Mouse (Mus musculus): ENCODE results near the gene Hk2. TPM values are rescaled to one million over a fixed set of nuclear protein-coding genes. Genes with fewer than 3 reads are reported as not detected.
A peak's percentile ranks its signal among the peaks of the same experiment; 100 is the strongest.
"Not testable (repeated sequence)": the region's sequence is repeated elsewhere in the genome, so short reads cannot be mapped to it uniquely, and the experiment has no call there.

Hk2 gene
- total RNA-seq, 2 experiments from 2014 or later, result 5.2 to 10.5 TPM

GRCm38 (mm10) chr6:82703710-82704109 lies 70.5 kb downstream of the Hk2 start:
- no peak for ATAC-seq (replicated peaks; ENCODE audit: low FRiP score, poor library complexity, severe bottlenecking)

DNA sequence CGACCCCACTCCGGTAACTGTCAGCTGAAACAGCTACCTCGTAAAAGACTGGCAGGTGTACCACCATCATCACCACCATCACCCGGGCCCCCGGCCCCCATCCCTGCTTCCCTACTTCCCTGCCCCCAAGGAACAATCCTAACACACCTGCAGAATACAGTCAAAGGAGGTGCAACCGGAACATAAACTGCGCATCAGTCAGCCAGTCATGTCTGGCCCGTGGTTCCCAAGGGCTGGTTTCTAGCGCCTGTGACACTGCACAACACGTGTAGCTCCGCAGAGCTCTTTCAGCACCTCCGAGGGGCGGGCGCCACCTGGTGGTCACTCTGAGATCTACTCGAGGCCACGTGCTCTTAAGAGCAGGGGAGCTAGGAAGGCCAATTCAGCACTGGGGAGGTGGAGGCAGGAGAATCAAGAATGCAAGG lies 71.6 kb downstream of the Hk2 start:
- peak; percentile 70 for ATAC-seq (replicated peaks; ENCODE audit: low FRiP score, poor library complexity, severe bottlenecking)

GRCm38 (mm10) chr6:82701296-82701695 lies 73.0 kb downstream of the Hk2 start:
- no peak for ATAC-seq (replicated peaks; ENCODE audit: low FRiP score, poor library complexity, severe bottlenecking)

DNA sequence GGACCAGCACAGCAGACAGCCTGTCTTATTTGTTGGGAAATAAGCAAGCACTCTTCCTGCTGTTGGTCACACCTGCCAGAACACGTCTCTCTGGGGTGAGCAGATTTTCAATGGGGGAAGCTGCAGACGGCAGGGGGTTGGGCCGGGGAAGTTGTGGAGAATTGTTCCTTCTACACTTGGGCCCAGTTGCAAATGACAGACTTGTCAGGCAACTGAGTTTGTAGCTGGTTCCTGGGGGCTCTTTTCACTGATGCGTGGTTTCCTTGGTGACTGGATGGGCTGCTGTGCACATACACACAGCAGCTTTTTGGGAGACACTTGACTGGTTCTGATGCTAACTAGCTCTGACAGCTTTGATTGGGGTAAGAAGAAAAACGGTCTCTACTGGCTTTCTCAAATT lies 74.4 kb downstream of the Hk2 start:
- no peak for ATAC-seq (replicated peaks; ENCODE audit: low FRiP score, poor library complexity, severe bottlenecking)

- no peak for ATAC-seq (replicated peaks; ENCODE audit: low FRiP score, poor library complexity, severe bottlenecking)
Measured at GRCm38 (mm10) chr6:82696736-82697135, 77.5 kb downstream of the Hk2 start.

DNA sequence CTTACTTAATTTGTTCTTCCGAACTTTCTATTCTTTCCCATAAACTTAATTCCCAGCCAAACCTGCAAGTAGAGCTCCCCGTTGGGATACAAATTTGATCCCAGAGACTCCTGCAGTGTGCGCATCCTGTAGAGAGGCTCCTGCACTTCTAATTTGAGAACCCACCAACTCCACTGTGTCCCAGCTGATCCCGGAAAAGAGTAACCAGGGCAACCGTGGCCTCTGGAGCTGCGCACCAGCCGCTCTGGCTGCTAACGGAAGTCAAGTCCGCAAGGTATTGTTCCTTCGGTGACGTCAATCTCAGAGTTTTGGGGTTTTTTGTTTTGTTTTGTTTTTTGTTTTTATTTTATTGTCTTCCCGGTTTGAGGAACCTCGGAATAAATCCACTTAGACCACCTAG lies 79.6 kb downstream of the Hk2 start:
- ATAC-seq (replicated peaks; ENCODE audit: low FRiP score, poor library complexity, severe bottlenecking), result no peak

- no peak for ATAC-seq (replicated peaks; ENCODE audit: low FRiP score, poor library complexity, severe bottlenecking)
Measured at GRCm38 (mm10) chr6:82689474-82689873, 84.8 kb downstream of the Hk2 start.

DNA sequence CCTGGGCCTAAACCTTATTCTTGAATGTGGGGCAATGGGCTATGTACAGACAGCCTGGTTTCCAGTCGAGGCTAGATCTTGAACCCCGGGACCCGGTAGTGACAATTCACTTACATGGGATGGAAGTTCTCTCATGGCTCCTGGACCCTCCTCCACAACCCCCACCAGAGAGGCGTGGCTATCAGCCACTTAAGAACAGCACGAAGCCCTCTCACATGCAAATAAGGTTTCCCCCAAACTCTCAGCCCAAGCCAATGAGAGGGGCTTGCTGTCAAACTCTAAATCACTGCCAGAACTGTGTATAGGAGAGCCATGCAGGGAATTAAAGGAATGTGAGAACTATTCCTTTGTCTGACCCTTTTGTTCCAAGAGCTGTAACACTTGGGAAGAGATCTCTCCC lies 85.7 kb downstream of the Hk2 start:
- not testable (repeated sequence) for ATAC-seq (replicated peaks; ENCODE audit: low FRiP score, poor library complexity, severe bottlenecking)

- ATAC-seq (replicated peaks; ENCODE audit: low FRiP score, poor library complexity, severe bottlenecking), result no peak
Measured at GRCm38 (mm10) chr6:82684136-82684535, 90.1 kb downstream of the Hk2 start.

DNA sequence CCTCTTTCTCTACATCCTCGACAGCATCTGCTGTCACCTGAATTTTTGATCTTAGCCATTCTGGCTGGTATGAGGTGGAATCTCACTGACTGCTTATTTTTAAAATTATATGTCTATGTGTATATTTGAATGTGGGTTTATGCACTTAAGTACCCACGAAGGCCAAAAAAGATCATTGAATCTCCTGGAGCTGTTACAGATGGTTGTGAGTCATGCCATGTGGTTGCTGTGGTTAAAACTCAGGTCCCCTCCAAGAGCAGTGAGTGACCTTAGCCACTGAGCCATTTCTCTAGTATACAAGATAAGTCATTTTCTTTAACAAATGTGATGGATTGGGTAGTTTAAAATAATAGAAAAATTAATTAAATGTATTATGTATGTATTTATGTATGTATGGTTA lies 95.0 kb downstream of the Hk2 start:
- ATAC-seq (replicated peaks; ENCODE audit: low FRiP score, poor library complexity, severe bottlenecking), result not testable (repeated sequence)

DNA sequence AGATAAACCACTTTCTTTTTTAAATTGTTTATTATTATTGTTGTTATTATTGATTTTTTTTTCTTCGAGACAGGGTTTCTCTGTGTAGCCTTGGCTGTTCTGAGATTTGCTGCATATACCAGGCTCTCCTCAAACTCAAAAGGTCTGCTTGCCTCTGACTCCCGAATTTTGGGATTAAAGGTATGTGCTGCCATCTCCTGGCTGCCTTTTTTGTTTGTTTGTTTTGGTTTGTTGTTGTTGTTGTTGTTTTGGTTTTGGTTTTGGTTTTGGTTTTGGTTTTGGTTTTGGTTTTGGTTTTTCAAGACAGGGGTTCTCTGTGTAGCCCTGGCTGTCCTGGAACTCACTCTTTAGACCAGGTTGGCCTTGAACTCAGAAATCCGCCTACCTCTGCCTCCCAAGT lies 96.6 kb downstream of the Hk2 start:
- not testable (repeated sequence) for ATAC-seq (replicated peaks; ENCODE audit: low FRiP score, poor library complexity, severe bottlenecking)

Other genes starting within 250 kb of the Hk2 start
- gene Pole4, start 69.1 kb downstream of the Hk2 start, total RNA-seq (2015; ENCODE audit: low replicate concordance), result 14.7 and 19.5 TPM in 2 replicates
- gene Pole4, start 69.1 kb downstream of the Hk2 start, total RNA-seq (2017; ENCODE audit: low replicate concordance), result 16.3 and 28.5 TPM in 2 replicates
- not detected in 2 replicates for gene Sema4f, start 165.3 kb upstream of the Hk2 start, total RNA-seq (2015; ENCODE audit: low replicate concordance)
- gene Sema4f, start 165.3 kb upstream of the Hk2 start, total RNA-seq (2017; ENCODE audit: low replicate concordance), result 0.39 TPM in 1 of 2 replicates, not detected in the other
- 4.6 and 12.6 TPM in 2 replicates for gene M1ap, start 172.4 kb upstream of the Hk2 start, total RNA-seq (2015; ENCODE audit: low replicate concordance)
- gene M1ap, start 172.4 kb upstream of the Hk2 start, total RNA-seq (2017; ENCODE audit: low replicate concordance), result 2.6 and 19.8 TPM in 2 replicates

All from erythroid progenitor cell, adult 5-6 weeks (primary cell).